ENCODE assay signal across 7 mouse cellular contexts in the genomic region with DNA sequence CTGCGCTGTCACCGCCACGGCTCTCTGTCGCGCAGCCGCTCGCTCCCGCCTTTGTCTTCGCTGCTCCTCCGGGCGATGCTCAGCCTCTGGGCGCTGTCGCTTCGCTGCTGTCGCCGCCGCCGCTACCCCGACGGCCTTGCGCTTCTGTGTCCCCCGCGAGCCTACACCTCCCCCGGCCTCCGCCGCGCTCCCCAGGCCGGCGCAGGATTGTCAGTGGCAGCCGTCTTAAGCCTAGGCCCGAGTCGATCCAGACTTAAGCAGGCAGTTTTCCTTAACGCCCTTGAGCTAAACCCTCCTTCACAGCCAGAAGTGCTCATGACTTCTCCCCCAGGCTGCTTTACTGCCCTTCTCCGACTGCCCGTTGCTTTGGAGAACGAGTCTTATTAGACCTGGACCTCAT. TPM values are rescaled to one million over a fixed set of nuclear protein-coding genes. Genes with fewer than 3 reads are reported as not detected.
A peak's percentile ranks its signal among the peaks of the same experiment; 100 is the strongest.
DNase-seq lines count a peak whose midpoint lies in the region; ATAC-seq and TF ChIP-seq lines count a peak whose summit lies in the region.

No protein-coding gene starts in this region.

- no peaks in the 10 kb centered on the region for H3K27me3 ChIP-seq in forebrain, embryonic 12.5 days
- H3K27me3 ChIP-seq in kidney, postnatal 0 days (ENCODE audit: insufficient read depth, low read length): no peaks in the 10 kb centered on the region
- H3K27me3 ChIP-seq in midbrain, postnatal 0 days (ENCODE audit: insufficient read depth, low read length): no peaks in the 10 kb centered on the region

- H3K27ac ChIP-seq in forebrain, embryonic 12.5 days: peak overlapping the region; percentile 100
- H3K27ac ChIP-seq in kidney, postnatal 0 days: peak overlapping the region; percentile 93
- H3K27ac ChIP-seq in midbrain, postnatal 0 days (ENCODE audit: low read depth, low read length): peak overlapping the region; percentile 100

- peak overlapping the region; percentile 65 for H3K4me2 ChIP-seq in forebrain, embryonic 12.5 days
- H3K4me2 ChIP-seq in kidney, postnatal 0 days (ENCODE audit: low read length): peak overlapping the region; percentile 79
- H3K4me2 ChIP-seq in midbrain, postnatal 0 days (ENCODE audit: low read depth, low read length, poor library complexity, severe bottlenecking): peak overlapping the region; percentile 78

- peak overlapping the region; percentile 93 for H3K9ac ChIP-seq in forebrain, embryonic 12.5 days
- peak overlapping the region; percentile 98 for H3K9ac ChIP-seq in kidney, postnatal 0 days (ENCODE audit: low read depth, low read length)
- H3K9ac ChIP-seq in midbrain, postnatal 0 days (replicated peaks; ENCODE audit: low read length, poor library complexity, severe bottlenecking): peak overlapping the region; percentile 96

- no peak for ATAC-seq in monocyte, adult 5-6 weeks (replicated peaks; ENCODE audit: insufficient number of reproducible peaks, low FRiP score, low TSS enrichment, poor library complexity, severe bottlenecking)
- peak; percentile 2 for ATAC-seq in activated CD4-positive, CD25-positive, alpha-beta regulatory T cell, adult 4 months
- ATAC-seq in forebrain, embryonic 12.5 days (ENCODE audit: low FRiP score): peak; percentile 36; the same call in 1 of the 2 replicates
- ATAC-seq in kidney, postnatal 0 days (replicated peaks; ENCODE audit: low FRiP score, low read depth): peak; percentile 3; the same call in 1 of the 2 replicates
- ATAC-seq in midbrain, postnatal 0 days (ENCODE audit: low FRiP score): 0 out of 2 replicates have a peak, but pooled peaks have one; percentile 13

- no peaks in the 10 kb centered on the region for H3K9me3 ChIP-seq in forebrain, embryonic 12.5 days
- no peaks in the 10 kb centered on the region for H3K9me3 ChIP-seq in kidney, postnatal 0 days (replicated peaks; ENCODE audit: low read length)
- no peaks in the 10 kb centered on the region for H3K9me3 ChIP-seq in midbrain, postnatal 0 days (ENCODE audit: low read length)

- H3K4me1 ChIP-seq in forebrain, embryonic 12.5 days: peaks cover 39% of the 10 kb centered on the region
- peaks cover 10% of the 10 kb centered on the region for H3K4me1 ChIP-seq in kidney, postnatal 0 days (replicated peaks; ENCODE audit: insufficient read depth, low read length)
- peaks cover 7% of the 10 kb centered on the region for H3K4me1 ChIP-seq in midbrain, postnatal 0 days (ENCODE audit: insufficient read depth, low read length)

- peaks cover 6% of the 10 kb centered on the region for H3K36me3 ChIP-seq in forebrain, embryonic 12.5 days (replicated peaks)
- peaks cover 5% of the 10 kb centered on the region; the same call in 1 of the 2 replicates for H3K36me3 ChIP-seq in kidney, postnatal 0 days (ENCODE audit: insufficient read depth, low read length)
- H3K36me3 ChIP-seq in midbrain, postnatal 0 days (ENCODE audit: insufficient read depth, low read length): peaks cover 4% of the 10 kb centered on the region

- DNase-seq in monocyte, adult 2 months (ENCODE audit: low read depth in 1 of 2, low spot score in 2 of 2): peak; percentile 1 to 15
- peak; percentile 16 for DNase-seq in kidney, postnatal 0 days (ENCODE audit: low spot score)
- peak; percentile 13 for DNase-seq in midbrain, postnatal 0 days (ENCODE audit: low spot score)
- no peak for DNase-seq in cerebellum, adult 8-10 months

- H3K4me3 ChIP-seq in forebrain, embryonic 12.5 days (replicated peaks): peak overlapping the region; percentile 96
- peak overlapping the region; percentile 96 for H3K4me3 ChIP-seq in kidney, postnatal 0 days (replicated peaks; ENCODE audit: low read depth, low read length)
- peak overlapping the region; percentile 93 for H3K4me3 ChIP-seq in midbrain, postnatal 0 days (ENCODE audit: low read depth, low read length)

- under 1% methylated on average over 36 of the region's 36 CpGs for WGBS in forebrain, embryonic 12.5 days
- WGBS in kidney, postnatal 0 days: under 1% methylated on average over 27 of the region's 36 CpGs
- WGBS in midbrain, postnatal 0 days: under 1% methylated on average over 36 of the region's 36 CpGs

- TF ChIP-seq CTCF in kidney, postnatal 0 days (IDR thresholded peaks at IDR 0.05; ENCODE audit: low read depth): no peak
- no peak for TF ChIP-seq CTCF in midbrain, postnatal 0 days (IDR thresholded peaks at IDR 0.05)

RNA-seq across cellular contexts. Expression of gene Hp1bp3, which starts 1.3 kb away (rescaled TPM):
- 97.8 to 145 TPM (median 119 TPM) in 3 replicates for total RNA-seq in monocyte, adult 5-6 weeks (2017)
- 100 to 1,000 TPM; 130 to 146 TPM for polyA plus RNA-seq in activated CD4-positive, CD25-positive, alpha-beta regulatory T cell, adult 4 months (2017; shearing (Covaris generic))
- 214 and 229 TPM in 2 replicates for polyA plus RNA-seq in forebrain, embryonic 12.5 days (2016; fragmentation: Nextera tagmentation; extraction: Ambion mirVana)
- polyA plus RNA-seq in kidney, postnatal 0 days (2015; fragmentation: Nextera tagmentation; extraction: Ambion mirVana): 134 and 144 TPM in 2 replicates
- total RNA-seq in midbrain, postnatal 0 days (2014; rRNA removed): 165 and 177 TPM in 2 replicates
- polyA plus RNA-seq in midbrain, postnatal 0 days (2015; fragmentation: Nextera tagmentation; extraction: Ambion mirVana): 175 and 200 TPM in 2 replicates

RNA-seq across cellular contexts. Expression of gene Sh2d5, which starts 32.8 kb away (rescaled TPM):
- not detected in 3 replicates for total RNA-seq in monocyte, adult 5-6 weeks (2017)
- under 1 TPM in 1 of 2 experiments, not detected in 1; 0.17 TPM for polyA plus RNA-seq in activated CD4-positive, CD25-positive, alpha-beta regulatory T cell, adult 4 months (2017; shearing (Covaris generic))
- 1.3 and 1.6 TPM in 2 replicates for polyA plus RNA-seq in forebrain, embryonic 12.5 days (2016; fragmentation: Nextera tagmentation; extraction: Ambion mirVana)
- 0.42 and 0.57 TPM in 2 replicates for polyA plus RNA-seq in kidney, postnatal 0 days (2015; fragmentation: Nextera tagmentation; extraction: Ambion mirVana)
- total RNA-seq in midbrain, postnatal 0 days (2014; rRNA removed): 23.8 and 29.8 TPM in 2 replicates
- 18.4 and 19.2 TPM in 2 replicates for polyA plus RNA-seq in midbrain, postnatal 0 days (2015; fragmentation: Nextera tagmentation; extraction: Ambion mirVana)

RNA-seq across cellular contexts. Expression of gene Kif17, which starts 32.8 kb away (rescaled TPM):
- 0.57 to 0.85 TPM in 2 of 3 replicates, not detected in the other for total RNA-seq in monocyte, adult 5-6 weeks (2017)
- polyA plus RNA-seq in activated CD4-positive, CD25-positive, alpha-beta regulatory T cell, adult 4 months (2017; shearing (Covaris generic)): not detected
- 0.40 and 0.45 TPM in 2 replicates for polyA plus RNA-seq in forebrain, embryonic 12.5 days (2016; fragmentation: Nextera tagmentation; extraction: Ambion mirVana)
- 0.66 and 0.80 TPM in 2 replicates for polyA plus RNA-seq in kidney, postnatal 0 days (2015; fragmentation: Nextera tagmentation; extraction: Ambion mirVana)
- total RNA-seq in midbrain, postnatal 0 days (2014; rRNA removed): 3.3 and 5.0 TPM in 2 replicates
- 6.0 and 6.3 TPM in 2 replicates for polyA plus RNA-seq in midbrain, postnatal 0 days (2015; fragmentation: Nextera tagmentation; extraction: Ambion mirVana)
